Mouse (Mus musculus) layer of hippocampus, postnatal 25 days (tissue): Measurements from ENCODE around the gene Ptk6. TPM values are rescaled to one million over a fixed set of nuclear protein-coding genes. Genes with fewer than 3 reads are reported as not detected.

Experiments used
- DNase-seq, 2 experiments: peaks; one replicate each; pipeline ENCODE4 v3.0.0; 2022; ENCODE audit warnings: mixed read lengths in 2 of 2, low spot score in 1 of 2; ENCODE audit errors: extremely low spot score in 1 of 2
- total RNA-seq, 2 experiments: library from RNA; stranded (reverse); gene quantifications; 2 replicates each; pipeline ENCODE4 v1.2.3; 2021

The Ptk6 gene
- not detected for total RNA-seq

DNA sequence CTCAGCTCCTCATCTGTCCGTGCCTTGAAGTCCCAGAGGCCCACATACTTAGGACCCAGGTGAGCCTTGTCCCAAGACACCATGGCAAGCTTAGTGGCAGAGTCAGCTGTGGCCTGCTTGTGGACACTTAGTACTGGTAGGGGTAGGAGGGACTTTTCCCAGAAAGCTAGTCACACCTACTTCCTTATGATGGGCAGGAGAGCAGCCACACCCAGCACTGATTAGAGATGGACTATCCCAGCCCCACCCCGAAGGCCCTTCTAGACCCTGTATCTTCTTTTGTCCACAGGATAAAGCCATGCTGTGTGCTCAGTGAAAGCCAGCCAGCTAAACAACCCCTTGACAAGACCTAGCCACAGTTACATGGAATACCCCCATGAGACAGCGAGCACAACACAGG lies at the start of gene Ptk6:
Ptk6 (minus strand) TSS at position 368 of the 400 bp plus-strand sequence.
- no peak for DNase-seq

DNA sequence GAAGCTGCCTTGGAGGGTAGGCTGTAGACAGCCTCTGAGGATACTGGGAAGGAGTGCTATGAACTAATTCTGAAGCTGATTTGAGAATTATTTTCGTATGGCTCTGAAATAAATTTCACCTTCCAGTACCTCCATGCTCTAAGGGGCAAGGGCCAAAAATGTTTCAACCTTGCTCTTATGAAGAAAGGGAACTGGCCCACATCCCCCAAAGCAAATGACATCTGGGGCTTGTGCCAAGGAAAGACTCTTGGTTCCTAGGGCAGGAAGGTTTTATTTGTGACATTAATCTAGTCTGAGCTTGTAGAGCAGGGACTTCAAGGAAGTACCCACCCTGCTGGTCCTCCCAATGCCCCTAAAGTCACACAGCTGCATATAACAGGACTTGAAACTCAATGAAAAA lies 49.3 kb upstream of the Ptk6 start:
- DNase-seq = no peak

DNA sequence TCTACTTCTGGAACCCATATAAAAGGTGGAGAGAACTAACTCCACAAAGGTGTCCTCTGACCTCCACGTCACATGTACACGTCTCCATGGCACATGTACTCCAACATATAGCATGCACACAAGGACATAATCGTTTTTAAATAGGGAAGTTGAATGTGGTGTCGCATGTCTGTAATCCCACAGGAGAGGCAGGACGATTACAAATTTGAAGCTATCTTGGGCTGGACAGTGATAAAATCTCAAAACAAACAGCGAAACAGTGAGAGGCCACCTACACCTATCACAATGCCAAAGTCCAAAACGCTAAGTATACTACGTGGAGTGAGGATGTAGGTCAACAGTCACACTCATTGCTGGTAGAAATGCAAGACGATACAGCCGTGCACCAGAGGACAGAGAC lies 46.6 kb upstream of the Ptk6 start:
- DNase-seq = no peak

DNA sequence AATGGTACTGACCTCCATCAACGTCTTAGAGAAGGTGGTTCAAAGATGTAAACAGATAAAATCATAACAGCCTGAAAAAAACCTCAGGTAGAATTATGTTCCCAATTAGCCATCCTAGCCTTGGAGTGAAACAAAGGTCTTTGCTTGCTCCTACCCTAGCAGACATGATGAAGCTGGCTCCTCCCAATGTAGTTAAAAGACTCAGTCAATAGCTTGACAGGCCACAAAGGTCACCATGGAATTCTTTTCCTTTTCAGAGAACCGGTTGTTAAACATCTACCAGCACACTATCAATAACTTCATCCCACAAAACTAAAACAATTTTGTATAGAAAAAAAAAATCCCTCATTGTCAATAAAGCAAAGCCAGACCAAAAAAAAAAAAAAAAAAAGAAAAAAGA lies 42.4 kb upstream of the Ptk6 start:
- DNase-seq = no peak

DNA sequence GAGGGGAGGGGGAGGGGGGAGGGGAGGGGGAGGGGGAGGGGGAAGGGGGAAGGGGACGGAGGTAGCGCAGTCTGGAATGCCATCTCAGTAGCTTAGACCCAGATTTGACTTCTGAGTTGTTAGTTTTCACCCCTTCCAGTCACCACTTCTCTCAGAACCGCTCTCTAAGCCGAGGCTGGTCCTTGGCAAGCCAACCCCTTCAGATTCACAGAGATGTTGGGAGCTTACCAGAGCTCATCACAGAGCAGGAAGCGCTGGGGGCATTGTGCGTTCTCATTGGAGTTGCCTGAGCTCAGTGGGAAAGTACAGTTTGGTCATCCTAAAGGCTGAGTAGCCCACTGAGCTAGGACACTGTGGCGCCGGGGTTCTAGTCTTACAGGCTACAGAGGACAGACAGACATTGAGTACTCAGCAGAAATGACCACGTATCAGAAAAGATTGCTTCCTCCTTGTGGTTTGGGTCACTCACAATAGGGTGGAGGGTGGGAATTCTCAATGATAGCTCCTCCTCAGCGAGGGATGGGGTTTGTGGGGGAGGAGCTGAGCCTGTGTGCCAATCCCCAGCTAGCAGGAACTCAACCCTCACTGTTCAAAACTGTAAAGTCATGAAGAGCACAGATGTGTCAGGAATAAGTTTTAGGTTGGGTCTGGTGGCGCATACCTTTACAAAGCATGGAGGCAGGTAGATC lies 41.3 kb upstream of the Ptk6 start:
- DNase-seq = no peak

DNA sequence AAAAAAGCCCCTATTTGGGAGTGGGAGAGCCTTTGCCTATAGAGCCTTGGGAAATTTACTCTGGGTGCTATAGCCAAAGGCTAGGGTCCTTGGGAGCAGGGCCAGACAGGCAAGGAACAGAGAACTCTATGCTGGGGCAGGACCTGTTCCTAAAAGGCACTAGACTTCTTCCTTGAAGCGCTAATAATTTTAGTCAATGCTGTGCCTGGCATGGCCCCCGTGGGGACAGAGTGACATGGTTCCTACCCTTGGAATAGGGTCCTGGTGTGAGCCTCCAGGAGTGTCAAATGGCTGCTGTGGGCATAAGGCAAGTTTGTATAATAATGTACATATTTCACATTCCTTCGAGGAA lies 39.7 kb upstream of the Ptk6 start:
- DNase-seq = no peak

DNA sequence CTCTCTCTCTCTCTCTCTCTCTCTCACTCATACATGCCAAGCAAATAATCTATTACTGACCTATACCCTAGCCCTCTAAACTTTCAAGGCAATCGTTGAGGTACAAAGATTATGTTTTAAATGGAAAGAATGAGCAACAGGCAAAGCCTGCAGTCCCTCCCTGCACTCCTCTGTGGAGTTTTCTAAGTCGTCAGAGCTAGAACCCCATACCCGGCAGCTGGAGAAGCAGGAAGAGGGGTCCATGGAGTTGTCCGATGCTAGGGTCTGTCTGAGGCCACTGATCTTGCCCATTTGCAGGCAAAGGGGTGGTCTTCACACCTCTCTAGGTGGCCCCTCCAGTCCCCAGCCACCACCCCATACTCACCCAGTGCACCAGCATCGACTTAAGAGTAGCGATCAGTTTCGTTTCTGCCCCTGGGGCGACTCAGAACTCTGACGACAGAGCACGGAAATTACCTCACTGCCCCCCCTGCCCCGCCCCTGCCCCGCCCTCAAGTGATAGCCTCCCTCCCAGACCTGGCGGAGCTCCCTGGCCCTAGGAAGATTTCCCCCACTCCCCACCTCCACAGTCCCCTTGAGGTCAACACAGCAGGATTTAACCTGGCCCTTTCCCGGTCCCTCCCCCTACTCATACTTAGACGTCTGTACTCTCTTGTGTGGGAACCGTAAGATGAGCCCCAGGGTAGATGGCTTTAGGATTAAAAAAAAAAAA lies 39.2 kb upstream of the Ptk6 start, which contains the start of gene Helz2:
Helz2 (minus strand) TSS at position 426 of the 712 bp plus-strand sequence.
- DNase-seq = no peak

DNA sequence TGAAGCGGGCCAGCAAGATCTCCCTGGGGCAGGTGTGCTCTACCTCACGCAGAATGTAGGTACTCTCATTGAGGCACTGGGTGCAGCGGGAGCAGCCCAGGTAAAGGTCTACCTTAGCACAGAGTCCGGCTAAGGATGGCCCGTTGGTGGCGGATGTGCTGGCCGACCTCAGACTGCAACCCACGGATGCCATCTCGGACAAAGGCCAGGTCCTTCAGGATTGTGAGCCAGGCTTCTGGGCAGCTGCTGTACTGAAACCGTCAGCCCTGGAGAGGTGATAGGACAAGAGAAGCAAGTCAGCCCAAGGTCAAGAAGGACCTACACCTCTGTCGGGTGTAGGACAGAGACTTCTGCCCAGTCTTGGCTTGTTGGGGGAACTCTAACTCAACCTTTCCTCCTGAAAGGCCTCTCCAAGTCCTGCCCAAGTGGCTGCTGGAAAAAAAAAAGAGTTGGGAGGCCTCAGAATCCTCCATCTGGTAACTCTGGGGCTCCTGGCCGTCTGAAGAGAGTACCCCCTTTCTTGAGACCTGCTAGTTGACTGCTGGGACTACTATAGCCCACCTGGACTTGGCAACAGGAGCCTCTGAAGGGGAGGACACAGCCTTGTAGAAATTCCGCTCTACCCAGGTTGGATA lies 38.3 kb upstream of the Ptk6 start:
- no peak for DNase-seq

DNA sequence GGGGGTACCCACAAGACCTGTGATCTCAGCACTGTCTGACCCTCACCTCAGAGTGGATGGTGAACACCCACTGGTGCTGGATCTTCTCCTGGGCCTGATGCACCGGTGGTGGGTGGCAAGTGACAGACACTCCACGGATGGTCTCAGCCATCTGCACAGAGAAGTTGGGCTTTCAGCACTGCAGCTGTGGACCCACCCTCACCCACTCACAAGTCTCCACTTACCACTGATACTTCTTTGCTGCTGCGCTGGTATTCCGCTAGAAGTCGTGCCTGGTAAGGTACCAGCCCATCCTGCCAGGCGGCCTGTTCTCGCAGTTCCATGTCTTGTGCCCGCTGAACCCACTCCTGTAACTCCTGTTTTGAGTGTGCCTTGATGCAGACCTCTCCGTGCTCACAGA lies 36.7 kb upstream of the Ptk6 start:
- no peak for DNase-seq

DNA sequence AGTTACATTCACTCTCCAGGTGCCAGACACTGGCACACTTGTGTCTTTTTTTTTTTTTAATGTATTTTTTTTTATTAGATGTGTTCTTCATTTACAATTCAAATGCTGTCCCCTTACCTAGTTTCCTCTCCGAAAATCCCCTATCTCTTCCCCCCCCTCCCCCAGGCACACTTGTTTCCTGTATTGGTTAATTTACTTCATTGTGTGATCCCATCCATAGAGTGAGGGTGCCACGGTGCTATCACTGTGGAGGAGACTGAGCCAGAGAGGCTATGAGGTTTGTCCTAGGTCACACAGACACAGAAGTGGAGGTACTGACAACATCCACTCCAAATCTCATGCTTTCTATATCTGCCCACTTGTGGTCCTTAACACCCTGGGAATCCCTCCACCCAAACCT lies 36.3 kb upstream of the Ptk6 start:
- DNase-seq = no peak

DNA sequence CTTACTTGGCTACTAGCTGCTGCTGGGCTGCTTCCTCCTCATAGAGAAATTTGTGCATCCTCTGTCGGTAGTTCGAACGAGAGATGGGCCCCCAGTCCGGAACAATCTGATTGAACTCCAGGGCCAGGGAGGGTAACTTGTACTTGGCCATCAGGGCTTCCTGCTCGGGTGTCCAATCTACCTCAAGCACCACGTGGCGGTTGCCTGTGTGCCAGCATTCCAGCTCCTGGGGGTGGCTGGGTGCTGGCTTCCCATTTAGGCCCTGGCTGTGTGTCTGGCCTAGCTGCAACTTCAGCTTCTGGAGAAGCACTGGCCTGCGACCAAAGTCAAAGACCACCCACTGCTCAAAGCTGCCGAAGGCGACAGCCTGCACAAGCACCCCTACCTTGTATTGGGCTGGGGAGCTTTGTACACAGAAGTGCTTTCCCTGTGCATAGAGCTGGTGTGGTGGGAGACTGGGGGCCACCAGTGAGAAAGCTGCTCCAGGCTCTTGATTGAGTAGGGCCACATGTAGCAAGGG lies 35.6 kb upstream of the Ptk6 start:
- DNase-seq = no peak

DNA sequence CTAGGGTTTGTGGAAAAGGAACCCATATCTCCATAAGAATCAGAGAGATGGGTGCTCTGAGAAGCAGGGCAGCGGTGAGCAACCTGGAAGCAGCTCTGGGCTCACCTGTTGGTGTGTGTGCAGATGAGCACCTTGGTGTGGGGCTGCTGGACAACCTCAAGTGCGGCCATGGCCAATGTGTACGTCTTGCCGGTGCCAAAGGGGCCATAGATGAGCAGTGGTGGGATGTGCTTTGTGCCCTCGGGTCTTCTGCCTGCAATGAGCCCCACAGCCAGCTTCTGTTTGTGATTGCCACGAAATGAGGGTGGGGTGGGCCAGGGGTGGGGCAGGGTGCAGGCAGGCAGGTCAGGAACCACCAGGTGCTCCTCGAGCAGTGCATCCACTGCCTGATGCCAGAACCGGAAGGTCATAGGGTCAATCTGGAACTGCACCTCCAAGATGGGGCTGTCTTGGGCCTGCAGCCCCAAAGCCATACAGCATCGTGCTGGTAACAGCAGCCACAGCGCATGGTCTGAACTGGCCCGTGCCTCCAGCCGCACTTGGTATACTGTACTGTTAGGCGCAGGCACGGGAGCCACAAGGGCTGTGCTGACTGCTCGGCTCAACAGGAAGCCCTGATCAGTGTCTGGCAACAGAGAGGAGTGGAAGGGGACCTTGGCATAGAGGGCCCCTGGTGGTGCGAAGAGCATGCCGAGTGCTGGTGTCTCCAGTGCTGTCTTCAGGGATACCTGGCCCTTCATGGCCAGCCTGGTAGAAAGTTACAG lies 34.8 kb upstream of the Ptk6 start:
- no peak for DNase-seq

DNA sequence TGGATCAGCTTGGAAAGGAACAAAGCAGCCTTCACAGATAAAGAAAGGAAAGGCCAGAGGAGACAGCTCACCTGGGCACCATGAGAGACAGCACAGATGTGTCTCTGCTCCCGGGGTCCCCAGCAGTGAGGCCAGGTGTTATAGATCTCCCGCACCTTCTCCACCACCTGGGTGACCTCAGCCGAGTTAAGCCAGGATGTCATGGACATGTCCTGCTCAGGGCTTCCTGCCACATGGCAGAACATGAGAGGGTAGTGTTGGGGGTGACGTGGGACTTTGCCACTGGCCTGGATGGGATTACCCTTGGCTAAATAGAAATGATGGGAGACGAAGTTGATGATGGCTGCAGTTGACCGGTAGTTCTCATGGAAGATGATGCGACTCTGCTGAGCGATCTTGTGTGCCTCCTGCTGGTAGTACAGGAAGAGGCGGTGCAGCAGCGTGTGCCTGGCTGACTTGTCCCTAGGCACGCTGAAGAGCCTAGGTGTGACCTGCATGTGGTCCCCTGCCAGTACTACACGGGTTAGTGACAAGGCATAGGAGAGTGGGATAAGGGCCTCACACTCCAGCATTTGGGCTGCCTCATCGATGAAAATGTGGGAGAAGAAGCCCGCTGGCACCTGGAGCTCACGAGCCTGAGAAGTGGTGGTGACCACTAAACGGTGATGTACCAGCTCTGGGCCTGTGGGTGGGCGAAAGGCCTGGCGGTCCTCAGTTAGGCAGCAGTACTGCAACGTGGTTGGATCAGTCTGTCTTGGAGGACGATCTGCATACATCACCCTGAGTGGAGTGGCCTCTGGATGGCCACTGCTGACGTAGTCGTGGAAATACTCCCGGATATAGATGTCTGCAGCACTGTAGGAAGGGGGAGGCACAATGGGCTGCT lies 33.3 kb upstream of the Ptk6 start:
- no peak for DNase-seq

DNA sequence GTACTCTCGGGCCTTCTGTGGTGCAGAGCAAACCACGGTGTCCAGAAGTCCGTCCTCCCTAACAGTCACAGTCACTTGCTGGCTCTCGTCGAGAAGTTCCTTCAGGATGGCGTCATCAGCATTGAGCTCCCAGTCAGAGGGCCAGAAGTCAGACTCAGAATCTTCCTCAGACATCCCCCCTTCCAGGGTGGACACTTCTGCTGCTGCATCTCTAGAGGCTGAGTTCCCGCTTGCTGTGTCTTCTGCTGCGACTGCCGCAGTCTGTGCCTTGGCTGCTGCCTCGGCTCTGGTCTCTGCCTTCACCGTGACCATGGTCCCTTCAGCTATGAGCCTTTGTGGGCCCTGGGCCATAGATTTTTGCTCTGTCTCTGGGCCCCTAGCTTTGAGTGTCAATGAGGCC lies 32.1 kb upstream of the Ptk6 start:
- DNase-seq = no peak

DNA sequence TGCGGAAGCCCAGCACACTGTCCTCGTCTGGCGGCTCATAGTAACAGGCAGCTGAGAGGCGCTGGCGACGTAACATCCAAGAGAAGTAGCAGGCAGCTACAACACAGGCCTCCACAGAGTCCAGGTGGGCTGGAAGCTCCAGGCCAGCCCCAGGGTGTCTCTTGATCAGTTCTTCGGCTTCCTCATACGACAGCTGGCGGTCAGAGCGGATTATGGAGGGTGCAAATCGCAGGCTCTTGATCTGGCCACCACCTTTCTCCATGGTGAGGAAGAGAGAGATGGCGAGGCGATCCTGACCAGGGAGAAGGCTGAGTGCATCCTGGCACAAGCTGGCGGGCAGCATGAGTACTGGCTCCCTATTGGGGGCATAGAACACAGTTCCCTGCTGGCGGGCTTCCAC lies 30.9 kb upstream of the Ptk6 start:
- no peak for DNase-seq

DNA sequence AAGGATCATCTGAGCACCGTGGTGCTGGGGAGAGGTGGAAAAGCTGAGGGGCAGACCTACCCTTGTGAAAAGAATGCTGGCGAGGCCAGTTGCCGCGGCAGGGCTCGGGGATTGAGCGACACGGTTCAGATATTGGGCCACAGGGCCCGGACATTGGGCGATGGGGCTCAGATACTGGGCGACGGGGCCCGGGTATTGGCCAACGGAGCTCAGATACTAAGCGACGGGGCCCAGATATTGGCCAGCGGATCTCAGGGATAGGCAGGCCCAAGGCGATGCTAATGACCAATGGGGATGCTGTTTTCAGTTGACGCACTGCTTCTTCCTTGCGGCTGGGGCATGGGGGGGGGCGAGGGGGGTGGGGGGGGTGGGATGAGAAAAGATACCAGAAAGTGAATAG lies 28.6 kb upstream of the Ptk6 start:
- no peak for DNase-seq

DNA sequence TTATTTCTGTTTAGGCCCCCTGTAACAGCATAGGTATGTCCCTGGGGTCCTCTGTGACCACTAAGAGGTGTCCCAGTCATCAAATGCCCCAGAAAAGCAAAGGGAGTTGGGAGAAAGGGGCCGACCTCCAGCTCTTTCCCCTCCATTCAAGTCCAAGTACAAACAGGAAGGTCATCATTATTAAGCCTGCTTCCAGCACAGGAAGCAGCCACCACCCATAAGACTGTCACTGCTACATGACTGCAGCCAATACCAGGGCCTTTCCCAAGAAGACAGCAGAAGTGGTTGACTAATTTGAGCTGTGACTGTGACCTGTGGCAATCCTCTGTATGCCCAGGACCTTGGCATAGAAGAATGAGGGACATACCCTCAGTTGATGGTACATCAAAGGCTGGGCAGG lies 25.7 kb upstream of the Ptk6 start:
- no peak for DNase-seq

DNA sequence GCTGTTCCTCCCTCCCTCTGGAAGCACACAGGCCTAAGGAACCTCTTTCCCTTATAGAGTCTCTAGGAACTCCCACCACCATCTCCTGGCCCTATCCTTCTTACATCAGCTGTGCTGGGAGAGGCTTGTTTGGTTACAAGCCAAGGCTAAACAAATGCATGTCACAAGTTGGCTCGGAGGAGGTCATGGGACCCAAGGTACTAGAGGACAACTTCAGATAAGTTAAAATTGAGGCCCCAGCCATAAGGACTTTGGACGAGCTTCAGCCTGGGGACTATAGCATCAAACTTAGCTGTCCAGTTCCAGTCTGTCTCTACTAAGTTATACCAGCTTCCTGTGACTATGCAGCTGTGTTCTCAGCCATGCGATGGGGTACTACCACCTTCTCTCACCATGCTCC lies 24.5 kb upstream of the Ptk6 start:
- DNase-seq = no peak

DNA sequence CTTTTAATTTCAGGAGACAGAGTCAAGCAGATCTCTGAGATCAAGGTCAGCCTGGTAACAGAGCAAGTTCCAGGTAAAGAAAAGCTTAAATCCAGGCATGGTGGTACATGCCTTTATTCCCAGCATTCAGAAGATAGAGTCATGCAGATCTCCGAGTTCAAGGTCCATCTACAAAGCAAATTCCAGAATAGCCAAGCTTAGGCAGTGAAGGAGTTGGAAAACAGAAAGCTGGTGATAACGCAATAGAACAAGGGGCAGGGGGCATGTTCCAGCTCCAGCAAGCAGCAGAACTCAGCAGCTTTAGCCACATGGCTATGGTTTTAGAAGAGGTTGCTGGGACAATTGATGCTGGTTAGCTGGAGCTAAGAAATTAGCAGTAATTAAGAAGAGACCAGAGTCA lies 22.4 kb upstream of the Ptk6 start:
- no peak for DNase-seq

DNA sequence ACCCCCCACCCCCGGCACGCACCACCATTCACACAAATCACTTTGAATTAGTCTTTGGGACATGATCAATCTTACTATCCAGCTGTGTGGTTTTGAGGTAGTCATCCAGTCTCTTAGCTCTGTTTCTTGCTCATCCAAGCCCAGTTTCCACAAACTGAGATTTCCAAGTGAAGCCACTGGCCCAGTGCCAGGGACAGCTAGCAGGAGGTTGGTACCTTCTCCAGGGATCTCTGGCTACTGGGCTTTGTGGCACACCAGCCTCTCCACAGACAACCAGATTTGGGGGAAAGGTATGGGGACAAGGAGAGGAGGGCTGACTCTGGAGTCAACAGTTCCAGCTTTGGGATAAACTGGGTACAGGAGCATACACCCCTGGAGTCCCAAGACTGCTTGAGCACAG lies 17.8 kb upstream of the Ptk6 start:
- no peak for DNase-seq
